Comparison of ENCODE assay signal across 8 mouse cellular contexts in the genomic region with DNA sequence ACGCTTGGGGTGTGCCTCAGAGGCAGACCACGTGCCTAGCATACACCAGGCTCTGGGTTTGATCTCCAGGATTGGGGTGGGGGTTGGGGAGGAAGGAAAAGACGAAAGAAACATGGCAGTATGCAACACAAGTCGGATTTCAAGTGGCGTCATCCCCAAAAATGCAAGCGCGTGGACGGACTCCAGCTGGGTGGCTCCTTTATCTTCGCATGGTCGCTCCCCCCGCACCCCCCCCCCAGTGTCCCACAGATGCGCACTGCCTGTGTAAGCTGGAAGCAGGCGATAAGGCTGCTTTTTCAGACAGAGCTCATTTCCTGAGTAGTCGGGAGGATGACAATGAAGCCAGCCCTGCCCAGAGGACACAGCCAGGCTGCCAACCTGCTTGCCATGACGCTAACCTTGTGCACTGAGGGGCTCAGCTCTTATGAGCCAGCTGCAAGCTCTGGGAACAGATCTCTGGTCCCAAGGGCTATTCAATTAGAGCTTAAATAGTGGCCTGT. TPM values are rescaled to one million over a fixed set of nuclear protein-coding genes. Genes with fewer than 3 reads are reported as not detected.
DNase-seq lines count a peak whose midpoint lies in the region; ATAC-seq and TF ChIP-seq lines count a peak whose summit lies in the region.

No protein-coding gene starts in this region.

- ATAC-seq in heart, embryonic 12.5 days (ENCODE audit: insufficient number of reproducible peaks, low FRiP score), result peak; percentile 45
- no peak for ATAC-seq in midbrain, postnatal 0 days (ENCODE audit: low FRiP score)

- no peak overlapping the region for H3K4me3 ChIP-seq in heart, embryonic 12.5 days
- H3K4me3 ChIP-seq in midbrain, postnatal 0 days (ENCODE audit: low read depth, low read length), result peak overlapping the region; percentile 3; the same call in 1 of the 2 replicates

- peak overlapping the region; percentile 82 for H3K4me2 ChIP-seq in heart, embryonic 12.5 days
- H3K4me2 ChIP-seq in midbrain, postnatal 0 days (ENCODE audit: low read depth, low read length, poor library complexity, severe bottlenecking), result peak overlapping the region; percentile 98

- TF ChIP-seq CTCF in midbrain, postnatal 0 days (IDR thresholded peaks at IDR 0.05), result no peak

- peak overlapping the region; percentile 70 for H3K27ac ChIP-seq in heart, embryonic 12.5 days (ENCODE audit: poor library complexity, severe bottlenecking)
- H3K27ac ChIP-seq in midbrain, postnatal 0 days (ENCODE audit: low read depth, low read length), result peak overlapping the region; percentile 32; the same call in 1 of the 2 replicates

- peak; percentile 44 to 66 for DNase-seq in spleen, postnatal 10 days (ENCODE audit: low spot score in 2 of 2)
- no peak for DNase-seq in spleen, adult 12 weeks (ENCODE audit: low spot score)
- DNase-seq in kidney, postnatal 36 days, result peak; percentile 55 to 62
- no peak for DNase-seq in midbrain, postnatal 0 days (ENCODE audit: low spot score)
- no peak for DNase-seq in thymus, postnatal 10 days (ENCODE audit: low spot score in 2 of 2)
- DNase-seq in left cerebral cortex, adult 8-10 months (ENCODE audit: low spot score in 2 of 2), result no peak
- no peak for DNase-seq in right cerebral cortex, postnatal 14 days

- no peak overlapping the region for H3K9ac ChIP-seq in heart, embryonic 12.5 days
- peak overlapping the region; percentile 26; the same call in 1 of the 2 replicates for H3K9ac ChIP-seq in midbrain, postnatal 0 days (replicated peaks; ENCODE audit: low read length, poor library complexity, severe bottlenecking)

- H3K27me3 ChIP-seq in heart, embryonic 12.5 days (replicated peaks), result no peaks in the 10 kb centered on the region
- H3K27me3 ChIP-seq in midbrain, postnatal 0 days (ENCODE audit: insufficient read depth, low read length), result no peaks in the 10 kb centered on the region

- H3K9me3 ChIP-seq in heart, embryonic 12.5 days (replicated peaks), result no peaks in the 10 kb centered on the region
- H3K9me3 ChIP-seq in midbrain, postnatal 0 days (ENCODE audit: low read length), result no peaks in the 10 kb centered on the region

- H3K36me3 ChIP-seq in heart, embryonic 12.5 days, result peaks cover 23% of the 10 kb centered on the region
- 0 out of 2 replicates have a peak, but pooled peaks cover 3% of the 10 kb centered on the region for H3K36me3 ChIP-seq in midbrain, postnatal 0 days (ENCODE audit: insufficient read depth, low read length)

- 54% methylated on average over 15 of the region's 15 CpGs for whole genome bisulfite sequencing in heart, embryonic 12.5 days
- 42% methylated on average over 15 of the region's 15 CpGs for WGBS in midbrain, postnatal 0 days

- peaks cover 86% of the 10 kb centered on the region for H3K4me1 ChIP-seq in heart, embryonic 12.5 days (replicated peaks)
- H3K4me1 ChIP-seq in midbrain, postnatal 0 days (ENCODE audit: insufficient read depth, low read length), result peaks cover 19% of the 10 kb centered on the region

RNA-seq across cellular contexts. Expression of a gene that starts 4.1 kb away (rescaled TPM):
- polyA plus RNA-seq in heart, embryonic 12.5 days (2016; fragmentation: Nextera tagmentation; extraction: Ambion mirVana), result 36.3 and 38.0 TPM in 2 replicates
- 196 and 204 TPM in 2 replicates for total RNA-seq in midbrain, postnatal 0 days (2014; rRNA removed)
- polyA plus RNA-seq in midbrain, postnatal 0 days (2015; fragmentation: Nextera tagmentation; extraction: Ambion mirVana), result 52.0 and 56.6 TPM in 2 replicates
- 100 to 1,000 TPM; 173 to 201 (median 187) TPM for total RNA-seq in left cerebral cortex, adult 8-10 months (2022)

RNA-seq across cellular contexts. Expression of a gene that starts 37.6 kb away (rescaled TPM):
- 2.9 and 4.3 TPM in 2 replicates for polyA plus RNA-seq in heart, embryonic 12.5 days (2016; fragmentation: Nextera tagmentation; extraction: Ambion mirVana)
- 55.6 and 56.6 TPM in 2 replicates for total RNA-seq in midbrain, postnatal 0 days (2014; rRNA removed)
- polyA plus RNA-seq in midbrain, postnatal 0 days (2015; fragmentation: Nextera tagmentation; extraction: Ambion mirVana), result 20.1 and 22.5 TPM in 2 replicates
- 10 to 100 TPM; 19.9 to 24.1 (median 22.3) TPM for total RNA-seq in left cerebral cortex, adult 8-10 months (2022)

RNA-seq across cellular contexts. Expression of a gene that starts 57.4 kb away (rescaled TPM):
- polyA plus RNA-seq in heart, embryonic 12.5 days (2016; fragmentation: Nextera tagmentation; extraction: Ambion mirVana), result 12.4 and 15.7 TPM in 2 replicates
- 36.4 and 38.6 TPM in 2 replicates for total RNA-seq in midbrain, postnatal 0 days (2014; rRNA removed)
- polyA plus RNA-seq in midbrain, postnatal 0 days (2015; fragmentation: Nextera tagmentation; extraction: Ambion mirVana), result 30.4 and 37.2 TPM in 2 replicates
- 10 to 100 TPM; 45.8 to 52.8 (median 51.2) TPM for total RNA-seq in left cerebral cortex, adult 8-10 months (2022)

Comparison
In these comparisons a context has a peak if more than half of its experiments do, and no peak if none do; other contexts are left out.
1. DNase-seq: peak in spleen, postnatal 10 days (2 of 2) and kidney, postnatal 36 days (2 of 2); none in spleen, adult 12 weeks (single experiment), midbrain, postnatal 0 days (single experiment), thymus, postnatal 10 days (0 of 2), left cerebral cortex, adult 8-10 months (0 of 2) and right cerebral cortex, postnatal 14 days (single experiment).